Mouse (Mus musculus): ENCODE data around the gene Hsd17b11. TPM values are rescaled to one million over a fixed set of nuclear protein-coding genes. Genes with fewer than 3 reads are reported as not detected.
A peak's percentile ranks its signal among the peaks of the same experiment; 100 is the strongest.

The Hsd17b11 gene
- total and polyA plus RNA-seq, 2 experiments from 2014 or later, result 4.6 to 10.9 TPM

- 38% methylated on average over 5 of the region's 5 CpGs for WGBS
- peaks cover 4% of the 10 kb centered on the region; the same call in 1 of the 2 replicates for H3K36me3 ChIP-seq (ENCODE audit: insufficient read depth)
- TF ChIP-seq CTCF (IDR thresholded peaks at IDR 0.05; ENCODE audit: low read depth), result no peak
- H3K4me3 ChIP-seq (ENCODE audit: low read depth, low read length), result peak overlapping the region; percentile 46
- H3K27ac ChIP-seq (ENCODE audit: low read depth, low read length), result no peak overlapping the region
- no peaks in the 10 kb centered on the region for H3K9me3 ChIP-seq (ENCODE audit: low read length)
- H3K27me3 ChIP-seq (ENCODE audit: insufficient read depth, low read length), result no peaks in the 10 kb centered on the region; the same call in 1 of the 2 replicates
- ATAC-seq (no peak), DNase-seq (no peak)
- H3K9ac ChIP-seq, result peak overlapping the region; percentile 75
- peaks cover 8% of the 10 kb centered on the region for H3K4me1 ChIP-seq (ENCODE audit: insufficient read depth)
- peak overlapping the region; percentile 89 for H3K4me2 ChIP-seq (ENCODE audit: low read depth)
Measured at GRCm38 (mm10) chr5:104022558-104022957, 839 bp upstream of the Hsd17b11 start.

DNA sequence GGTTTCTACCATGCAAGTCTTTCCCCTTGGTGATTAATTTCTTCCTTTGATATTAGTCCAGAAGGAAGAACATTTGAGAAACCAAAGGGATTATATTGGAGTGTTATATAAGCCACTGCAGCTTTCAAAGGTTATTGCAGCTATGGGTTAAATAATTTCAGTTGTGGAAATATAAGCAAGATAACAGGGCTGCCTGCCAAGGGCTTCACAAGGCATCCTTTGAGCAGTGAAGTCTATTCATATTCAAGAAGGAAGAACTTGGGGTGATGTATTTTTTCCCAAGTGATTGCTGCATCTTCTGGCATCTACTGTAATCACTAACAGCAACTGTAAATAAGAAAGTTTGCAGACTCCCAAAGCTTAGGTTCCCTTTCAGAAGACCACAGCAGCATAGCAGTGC is 10.3 kb downstream of the Hsd17b11 start:
- 0 out of 2 replicates have a peak, but pooled peaks cover 4% of the 10 kb centered on the region for H3K9me3 ChIP-seq (ENCODE audit: low read length)
- H3K4me2 ChIP-seq (ENCODE audit: low read depth), result no peak overlapping the region
- H3K9ac ChIP-seq, result no peak overlapping the region
- H3K4me3 ChIP-seq (ENCODE audit: low read depth, low read length), result no peak overlapping the region
- DNase-seq (no peak), ATAC-seq (no peak)
- H3K36me3 ChIP-seq (ENCODE audit: insufficient read depth), result no peaks in the 10 kb centered on the region
- no peak overlapping the region for H3K27ac ChIP-seq (ENCODE audit: low read depth, low read length)
- TF ChIP-seq CTCF (IDR thresholded peaks at IDR 0.05; ENCODE audit: low read depth), result no peak
- H3K27me3 ChIP-seq (ENCODE audit: insufficient read depth, low read length), result no peaks in the 10 kb centered on the region
- H3K4me1 ChIP-seq (ENCODE audit: insufficient read depth), result no peaks in the 10 kb centered on the region

GRCm38 (mm10) chr5:104010261-104010660 is 11.5 kb downstream of the Hsd17b11 start:
- no peak overlapping the region for H3K4me3 ChIP-seq (ENCODE audit: low read depth, low read length)
- DNase-seq (no peak), ATAC-seq (no peak)
- H3K36me3 ChIP-seq (ENCODE audit: insufficient read depth), result no peaks in the 10 kb centered on the region
- no peak overlapping the region for H3K9ac ChIP-seq
- 0 out of 2 replicates have a peak, but pooled peaks cover 4% of the 10 kb centered on the region for H3K9me3 ChIP-seq (ENCODE audit: low read length)
- no peaks in the 10 kb centered on the region for H3K27me3 ChIP-seq (ENCODE audit: insufficient read depth, low read length)
- no peak for TF ChIP-seq CTCF (IDR thresholded peaks at IDR 0.05; ENCODE audit: low read depth)
- 92% methylated on average over 7 of the region's 7 CpGs for WGBS
- H3K27ac ChIP-seq (ENCODE audit: low read depth, low read length), result no peak overlapping the region
- no peaks in the 10 kb centered on the region for H3K4me1 ChIP-seq (ENCODE audit: insufficient read depth)
- H3K4me2 ChIP-seq (ENCODE audit: low read depth), result no peak overlapping the region

DNA sequence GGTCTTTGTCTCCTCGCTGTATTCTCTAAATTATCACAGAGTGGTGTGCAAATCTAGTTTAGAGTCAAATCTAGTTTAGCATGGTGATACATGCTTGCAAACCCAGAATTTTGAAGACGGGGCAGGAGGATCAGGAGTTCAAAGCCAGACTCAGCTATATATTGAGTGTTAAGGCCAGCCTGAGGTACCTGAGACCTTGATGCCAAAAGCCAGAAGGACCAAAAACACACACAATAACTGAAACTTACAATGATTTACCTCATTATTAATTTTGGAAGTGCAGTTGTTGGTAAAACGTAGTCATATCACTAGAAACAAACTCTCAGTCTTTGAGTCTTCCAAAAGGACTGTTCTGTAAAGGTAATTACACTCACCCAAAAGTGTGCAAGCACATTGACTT is 12.3 kb downstream of the Hsd17b11 start:
- DNase-seq, result no peak
- H3K4me2 ChIP-seq (ENCODE audit: low read depth), result no peak overlapping the region

GRCm38 (mm10) chr5:104007801-104008200 is 13.9 kb downstream of the Hsd17b11 start:
- no peak for ATAC-seq
- H3K27me3 ChIP-seq (ENCODE audit: insufficient read depth, low read length), result no peaks in the 10 kb centered on the region

More for the DNA sequence above, 12.3 kb downstream of the Hsd17b11 start:
- Histone ChIP-seq H3K9ac (no peak overlapping the region), H3K4me1 (ENCODE audit: insufficient read depth) (no peaks in the 10 kb centered on the region), H3K9me3 (ENCODE audit: low read length) (no peaks in the 10 kb centered on the region), H3K27me3 (ENCODE audit: insufficient read depth, low read length) (no peaks in the 10 kb centered on the region), H3K36me3 (ENCODE audit: insufficient read depth) (no peaks in the 10 kb centered on the region), H3K27ac (ENCODE audit: low read depth, low read length) (no peak overlapping the region), H3K4me3 (ENCODE audit: low read depth, low read length) (no peak overlapping the region)
- no peak for ATAC-seq
- TF ChIP-seq CTCF (IDR thresholded peaks at IDR 0.05; ENCODE audit: low read depth), result no peak
- WGBS, result 95% methylated on average over 3 of the region's 3 CpGs

GRCm38 (mm10) chr5:104006811-104007210 is 14.9 kb downstream of the Hsd17b11 start:
- Histone ChIP-seq H3K9me3 (ENCODE audit: low read length) (no peaks in the 10 kb centered on the region), H3K4me1 (ENCODE audit: insufficient read depth) (no peaks in the 10 kb centered on the region), H3K4me3 (ENCODE audit: low read depth, low read length) (no peak overlapping the region), H3K27me3 (ENCODE audit: insufficient read depth, low read length) (no peaks in the 10 kb centered on the region), H3K4me2 (ENCODE audit: low read depth) (no peak overlapping the region), H3K9ac (no peak overlapping the region), H3K36me3 (ENCODE audit: insufficient read depth) (no peaks in the 10 kb centered on the region), H3K27ac (ENCODE audit: low read depth, low read length) (no peak overlapping the region)
- no peak for DNase-seq
- 71% methylated on average over 3 of the region's 3 CpGs for WGBS
- no peak for TF ChIP-seq CTCF (IDR thresholded peaks at IDR 0.05; ENCODE audit: low read depth)
- no peak for ATAC-seq

More at GRCm38 (mm10) chr5:104007801-104008200, 13.9 kb downstream of the Hsd17b11 start:
- no peak overlapping the region for H3K4me2 ChIP-seq (ENCODE audit: low read depth)
- no peaks in the 10 kb centered on the region for H3K9me3 ChIP-seq (ENCODE audit: low read length)
- no peaks in the 10 kb centered on the region for H3K4me1 ChIP-seq (ENCODE audit: insufficient read depth)
- H3K27ac ChIP-seq (ENCODE audit: low read depth, low read length), result no peak overlapping the region
- 82% methylated on average over 5 of the region's 5 CpGs for WGBS
- TF ChIP-seq CTCF (IDR thresholded peaks at IDR 0.05; ENCODE audit: low read depth), result no peak
- DNase-seq, result no peak
- H3K9ac ChIP-seq, result no peak overlapping the region
- no peak overlapping the region for H3K4me3 ChIP-seq (ENCODE audit: low read depth, low read length)
- H3K36me3 ChIP-seq (ENCODE audit: insufficient read depth), result no peaks in the 10 kb centered on the region

- Histone ChIP-seq H3K4me3 (ENCODE audit: low read depth, low read length) (no peak overlapping the region), H3K4me1 (ENCODE audit: insufficient read depth) (no peaks in the 10 kb centered on the region), H3K9ac (no peak overlapping the region), H3K27ac (ENCODE audit: low read depth, low read length) (no peak overlapping the region), H3K4me2 (ENCODE audit: low read depth) (no peak overlapping the region), H3K27me3 (ENCODE audit: insufficient read depth, low read length) (no peaks in the 10 kb centered on the region), H3K36me3 (ENCODE audit: insufficient read depth) (no peaks in the 10 kb centered on the region), H3K9me3 (ENCODE audit: low read length) (no peaks in the 10 kb centered on the region)
- no peak for DNase-seq
- no peak for TF ChIP-seq CTCF (IDR thresholded peaks at IDR 0.05; ENCODE audit: low read depth)
- ATAC-seq, result no peak
- 92% methylated on average over 2 of the region's 2 CpGs for WGBS
Measured at GRCm38 (mm10) chr5:104003955-104004354, 17.8 kb downstream of the Hsd17b11 start.
